ENCODE assay signal across 20 mouse cellular contexts in genomic region chr7:84337768-84338167, GRCm38 (mm10).
DNase-seq lines count a peak whose midpoint lies in the region; ATAC-seq and TF ChIP-seq lines count a peak whose summit lies in the region.
"Had no signal": no experiment of that assay in that cellular context is flagged by ENCODE, and none has a peak within 500 bp of the region (broad histone marks: within the 10 kb centered on the region; RNA-seq: fewer than 3 reads in every experiment).

No protein-coding gene starts in this region.

- WGBS in heart, embryonic 12.5 days: 52% methylated on average over 4 of the region's 4 CpGs
- WGBS in liver, postnatal 0 days (ENCODE audit: insufficient replicate concordance): 70% methylated on average over 4 of the region's 4 CpGs

- ATAC-seq in heart, embryonic 12.5 days (ENCODE audit: insufficient number of reproducible peaks, low FRiP score): no peak
- no peak for ATAC-seq in frontal cortex, adult (ENCODE audit: low TSS enrichment)
- ATAC-seq in liver, postnatal 0 days: no peak
- ATAC-seq: forebrain, embryonic 14.5 days had no signal

- no peak for TF ChIP-seq EP300 in liver, postnatal 0 days (IDR thresholded peaks at IDR 0.05; ENCODE audit: low read depth)

- no peak overlapping the region for H3K9ac ChIP-seq in heart, embryonic 12.5 days
- no peak overlapping the region for H3K9ac ChIP-seq in liver, postnatal 0 days (replicated peaks)
- H3K9ac ChIP-seq: hindbrain, embryonic 15.5 days; liver, embryonic 13.5 days had no signal

- no peak for TF ChIP-seq POLR2A in embryonic fibroblast, embryonic 13.5 days (IDR thresholded peaks at IDR 0.05; ENCODE audit: low read depth, low read length)

- H3K4me1 ChIP-seq in heart, embryonic 12.5 days (replicated peaks): peaks cover 52% of the 10 kb centered on the region
- peaks cover 42% of the 10 kb centered on the region for H3K4me1 ChIP-seq in embryonic fibroblast, embryonic 13.5 days (ENCODE audit: control insufficient read depth, insufficient read depth, low read length)
- no peaks in the 10 kb centered on the region for H3K4me1 ChIP-seq in liver, postnatal 0 days (ENCODE audit: insufficient read depth)
- H3K4me1 ChIP-seq: liver, embryonic 13.5 days had no signal

- H3K36me3 ChIP-seq in heart, embryonic 12.5 days: no peaks in the 10 kb centered on the region
- no peaks in the 10 kb centered on the region for H3K36me3 ChIP-seq in liver, postnatal 0 days (replicated peaks; ENCODE audit: insufficient read depth, low read length)
- H3K36me3 ChIP-seq: liver, embryonic 13.5 days had no signal

- no peaks in the 10 kb centered on the region for H3K9me3 ChIP-seq in heart, embryonic 12.5 days (replicated peaks)
- no peaks in the 10 kb centered on the region for H3K9me3 ChIP-seq in liver, postnatal 0 days (ENCODE audit: low read length)
- H3K9me3 ChIP-seq: hindbrain, embryonic 15.5 days; liver, embryonic 13.5 days; midbrain, embryonic 10.5 days had no signal

- DNase-seq in heart, adult 18-20 months: peak; percentile 44 to 68
- DNase-seq in heart, adult 9 months (ENCODE audit: low spot score in 2 of 2): peak; percentile 59 to 61
- peak; percentile 28 to 33 for DNase-seq in heart, postnatal 36 days
- no peak for DNase-seq in frontal cortex, postnatal 25 days (ENCODE audit: low spot score in 2 of 2)
- no peak for DNase-seq in liver, postnatal 0 days
- DNase-seq: adrenal gland, adult 8-10 months; cerebellum, adult 9-10 months; kidney, adult 11 months; kidney, postnatal 36 days; left cerebral cortex, postnatal 4 days; liver, embryonic 13.5 days; lung, postnatal 36 days; right cerebral cortex, adult 18-20 months; thymus, postnatal 36 days had no signal

- TF ChIP-seq CTCF in embryonic fibroblast, embryonic 13.5 days (IDR thresholded peaks at IDR 0.05; ENCODE audit: borderline replicate concordance, insufficient read depth, low read length): no peak
- TF ChIP-seq CTCF in liver, postnatal 0 days (IDR thresholded peaks at IDR 0.05; ENCODE audit: low read depth): no peak

- H3K4me2 ChIP-seq in heart, embryonic 12.5 days: no peak overlapping the region
- no peak overlapping the region for H3K4me2 ChIP-seq in liver, postnatal 0 days (ENCODE audit: low read depth, low read length)
- H3K4me2 ChIP-seq: hindbrain, embryonic 15.5 days; liver, embryonic 13.5 days had no signal

- intact Hi-C loops in heart, postnatal 36 days (cut with DNase I): no loop called here

- H3K4me3 ChIP-seq in heart, embryonic 12.5 days: no peak overlapping the region
- no peak overlapping the region for H3K4me3 ChIP-seq in embryonic fibroblast, embryonic 13.5 days (ENCODE audit: insufficient read depth, low read length)
- no peak overlapping the region for H3K4me3 ChIP-seq in liver, postnatal 0 days (ENCODE audit: low read depth, low read length)
- H3K4me3 ChIP-seq: hindbrain, embryonic 15.5 days; liver, embryonic 13.5 days; midbrain, embryonic 10.5 days had no signal

- no peak overlapping the region for H3K27ac ChIP-seq in heart, embryonic 12.5 days (ENCODE audit: poor library complexity, severe bottlenecking)
- peak overlapping the region; percentile 91 for H3K27ac ChIP-seq in embryonic fibroblast, embryonic 13.5 days (ENCODE audit: insufficient read depth, low read length)
- H3K27ac ChIP-seq in liver, postnatal 0 days (ENCODE audit: low read depth): no peak overlapping the region
- H3K27ac ChIP-seq: hindbrain, embryonic 15.5 days; liver, embryonic 13.5 days; midbrain, embryonic 10.5 days had no signal

- H3K27me3 ChIP-seq in heart, embryonic 12.5 days (replicated peaks): no peaks in the 10 kb centered on the region
- no peaks in the 10 kb centered on the region for H3K27me3 ChIP-seq in liver, postnatal 0 days (ENCODE audit: insufficient read depth, low read length)
- H3K27me3 ChIP-seq: hindbrain, embryonic 15.5 days; liver, embryonic 13.5 days had no signal

Comparison
In these comparisons a context has a peak if more than half of its experiments do, and no peak if none do; other contexts are left out.
1. DNase-seq: peak in heart, adult 18-20 months (2 of 2), heart, adult 9 months (2 of 2) and heart, postnatal 36 days (2 of 2); none in frontal cortex, postnatal 25 days (0 of 2) and liver, postnatal 0 days (single experiment).